ENCODE assay signal across 8 mouse cellular contexts in the genomic region with DNA sequence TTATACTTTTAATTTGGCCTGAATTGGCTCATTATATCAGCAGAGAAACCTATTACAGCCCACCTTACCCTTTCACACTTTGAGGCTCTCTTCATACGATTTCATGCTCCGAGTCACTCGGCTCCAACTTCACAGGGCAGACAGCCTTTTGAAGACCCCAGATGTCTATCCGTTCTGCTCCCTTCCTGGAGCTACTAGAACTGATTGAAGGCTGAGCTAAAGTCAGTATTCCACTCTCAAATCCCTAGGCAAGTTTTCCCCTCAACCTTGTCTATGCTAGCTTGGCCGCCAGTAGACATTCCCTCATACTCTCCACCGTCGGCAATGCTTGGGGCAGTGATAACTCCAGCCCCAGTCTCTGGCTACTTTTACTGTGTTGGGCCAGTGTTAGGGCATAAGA. TPM values are rescaled to one million over a fixed set of nuclear protein-coding genes. Genes with fewer than 3 reads are reported as not detected.
A peak's percentile ranks its signal among the peaks of the same experiment; 100 is the strongest.
DNase-seq lines count a peak whose midpoint lies in the region; ATAC-seq and TF ChIP-seq lines count a peak whose summit lies in the region.

No protein-coding gene starts in this region.

- H3K9ac ChIP-seq in heart, embryonic 14.5 days (ENCODE audit: low read length) = no peak overlapping the region; the same call in 1 of the 2 replicates
- H3K9ac ChIP-seq in midbrain, embryonic 13.5 days (replicated peaks) = no peak overlapping the region
- no peak overlapping the region for H3K9ac ChIP-seq in midbrain, postnatal 0 days (replicated peaks; ENCODE audit: low read length, poor library complexity, severe bottlenecking)
- H3K9ac ChIP-seq in intestine, embryonic 14.5 days (ENCODE audit: low read length) = no peak overlapping the region
- no peak overlapping the region for H3K9ac ChIP-seq in stomach, embryonic 15.5 days

- H3K4me1 ChIP-seq in heart, embryonic 14.5 days (ENCODE audit: control insufficient read depth in 2 of 2, insufficient read depth in 2 of 2, low read length in 2 of 2) = peaks cover 27 to 56% of the 10 kb centered on the region in 2 experiments
- H3K4me1 ChIP-seq in midbrain, embryonic 13.5 days (replicated peaks) = peaks cover 71% of the 10 kb centered on the region
- peaks cover 34% of the 10 kb centered on the region for H3K4me1 ChIP-seq in midbrain, postnatal 0 days (ENCODE audit: insufficient read depth, low read length)
- H3K4me1 ChIP-seq in intestine, embryonic 14.5 days (replicated peaks; ENCODE audit: control insufficient read depth, insufficient read depth, low read length) = peaks cover 52% of the 10 kb centered on the region
- H3K4me1 ChIP-seq in stomach, embryonic 15.5 days = peaks cover 53% of the 10 kb centered on the region

- H3K9me3 ChIP-seq in heart, embryonic 14.5 days (ENCODE audit: control insufficient read depth, low read length) = no peaks in the 10 kb centered on the region
- H3K9me3 ChIP-seq in midbrain, embryonic 13.5 days = no peaks in the 10 kb centered on the region
- no peaks in the 10 kb centered on the region for H3K9me3 ChIP-seq in midbrain, postnatal 0 days (ENCODE audit: low read length)
- no peaks in the 10 kb centered on the region for H3K9me3 ChIP-seq in intestine, embryonic 14.5 days (ENCODE audit: control insufficient read depth, low read length)
- no peaks in the 10 kb centered on the region for H3K9me3 ChIP-seq in stomach, embryonic 15.5 days

- H3K27me3 ChIP-seq in heart, embryonic 14.5 days (ENCODE audit: control insufficient read depth, insufficient read depth, low read length) = no peaks in the 10 kb centered on the region
- no peaks in the 10 kb centered on the region for H3K27me3 ChIP-seq in midbrain, embryonic 13.5 days
- H3K27me3 ChIP-seq in midbrain, postnatal 0 days (ENCODE audit: insufficient read depth, low read length) = no peaks in the 10 kb centered on the region
- H3K27me3 ChIP-seq in intestine, embryonic 14.5 days (replicated peaks; ENCODE audit: control insufficient read depth, insufficient read depth, low read length) = no peaks in the 10 kb centered on the region
- H3K27me3 ChIP-seq in stomach, embryonic 15.5 days (replicated peaks) = no peaks in the 10 kb centered on the region

- ATAC-seq in heart, embryonic 14.5 days (ENCODE audit: insufficient number of reproducible peaks, insufficient read depth, low FRiP score, low read depth) = no peak
- no peak for ATAC-seq in midbrain, embryonic 13.5 days
- ATAC-seq in midbrain, postnatal 0 days (ENCODE audit: low FRiP score) = no peak
- ATAC-seq in intestine, embryonic 14.5 days (replicated peaks; ENCODE audit: low FRiP score, low TSS enrichment, low read depth) = no peak
- ATAC-seq in stomach, embryonic 15.5 days (ENCODE audit: insufficient read depth, low FRiP score, low read depth) = no peak
- no peak for ATAC-seq in granulocyte monocyte progenitor cell, adult 5-6 weeks (replicated peaks; ENCODE audit: poor library complexity, severe bottlenecking)

- peak overlapping the region; percentile 33 to 44; a peak in 2 of 4 replicates for H3K27ac ChIP-seq in heart, embryonic 14.5 days (replicated peaks in 1 of 2; ENCODE audit: control insufficient read depth in 1 of 2, insufficient read depth in 1 of 2, low read depth in 2 of 2, low read length in 2 of 2)
- no peak overlapping the region; the same call in 1 of the 2 replicates for H3K27ac ChIP-seq in midbrain, embryonic 13.5 days
- no peak overlapping the region for H3K27ac ChIP-seq in midbrain, postnatal 0 days (ENCODE audit: low read depth, low read length)
- H3K27ac ChIP-seq in intestine, embryonic 14.5 days (ENCODE audit: low read depth) = peak overlapping the region; percentile 95
- H3K27ac ChIP-seq in stomach, embryonic 15.5 days = peak overlapping the region; percentile 96

- no peak for DNase-seq in heart, adult 8-10 months (ENCODE audit: low spot score)
- no peak for DNase-seq in midbrain, postnatal 0 days (ENCODE audit: low spot score)
- DNase-seq in intestine, embryonic 14.5 days (ENCODE audit: low spot score) = no peak
- no peak for DNase-seq in left cerebral cortex, adult 11 months (ENCODE audit: low spot score)

- H3K4me2 ChIP-seq in heart, embryonic 14.5 days (ENCODE audit: low read length) = peak overlapping the region; percentile 92
- peak overlapping the region; percentile 23 for H3K4me2 ChIP-seq in midbrain, embryonic 13.5 days (replicated peaks)
- no peak overlapping the region for H3K4me2 ChIP-seq in midbrain, postnatal 0 days (ENCODE audit: low read depth, low read length, poor library complexity, severe bottlenecking)
- H3K4me2 ChIP-seq in intestine, embryonic 14.5 days (ENCODE audit: low read length) = peak overlapping the region; percentile 31
- peak overlapping the region; percentile 87 for H3K4me2 ChIP-seq in stomach, embryonic 15.5 days

- no peak for TF ChIP-seq CTCF in midbrain, postnatal 0 days (IDR thresholded peaks at IDR 0.05)

- H3K4me3 ChIP-seq in heart, embryonic 14.5 days (ENCODE audit: control insufficient read depth in 1 of 2, insufficient read depth in 1 of 2, low read depth in 1 of 2, low read length in 2 of 2) = no peak overlapping the region
- no peak overlapping the region for H3K4me3 ChIP-seq in midbrain, embryonic 13.5 days (replicated peaks)
- no peak overlapping the region for H3K4me3 ChIP-seq in midbrain, postnatal 0 days (ENCODE audit: low read depth, low read length)
- no peak overlapping the region for H3K4me3 ChIP-seq in intestine, embryonic 14.5 days (ENCODE audit: low read depth, low read length)
- peak overlapping the region; percentile 13; the same call in 1 of the 2 replicates for H3K4me3 ChIP-seq in stomach, embryonic 15.5 days (replicated peaks)

- WGBS in heart, embryonic 14.5 days = 44% methylated on average over 7 of the region's 7 CpGs
- 52% methylated on average over 7 of the region's 7 CpGs for WGBS in midbrain, embryonic 13.5 days
- WGBS in midbrain, postnatal 0 days = 54% methylated on average over 7 of the region's 7 CpGs
- WGBS in intestine, embryonic 14.5 days = 50% methylated on average over 7 of the region's 7 CpGs
- WGBS in stomach, embryonic 15.5 days = 38% methylated on average over 7 of the region's 7 CpGs

- peaks cover 4% of the 10 kb centered on the region for H3K36me3 ChIP-seq in heart, embryonic 14.5 days (ENCODE audit: control insufficient read depth, insufficient read depth, low read length)
- no peaks in the 10 kb centered on the region for H3K36me3 ChIP-seq in midbrain, embryonic 13.5 days
- H3K36me3 ChIP-seq in midbrain, postnatal 0 days (ENCODE audit: insufficient read depth, low read length) = no peaks in the 10 kb centered on the region
- no peaks in the 10 kb centered on the region; the same call in 1 of the 2 replicates for H3K36me3 ChIP-seq in intestine, embryonic 14.5 days (ENCODE audit: control insufficient read depth, insufficient read depth, low read length)
- no peaks in the 10 kb centered on the region for H3K36me3 ChIP-seq in stomach, embryonic 15.5 days

RNA-seq across cellular contexts. Expression of gene Gpsm3, which starts 0.4 kb away (rescaled TPM):
- polyA plus RNA-seq in heart, embryonic 14.5 days (2014; fragmentation: Nextera tagmentation; extraction: Ambion mirVana) = 6.1 and 7.5 TPM in 2 replicates
- 1 to 10 TPM; 2.0 to 4.5 (median 3.1) TPM for total RNA-seq in heart, adult 8-10 months (2022)
- 2.8 and 3.4 TPM in 2 replicates for polyA plus RNA-seq in midbrain, embryonic 13.5 days (2015; fragmentation: Nextera tagmentation; extraction: Ambion mirVana)
- 1.2 and 4.4 TPM in 2 replicates for total RNA-seq in midbrain, postnatal 0 days (2014; rRNA removed)
- polyA plus RNA-seq in midbrain, postnatal 0 days (2015; fragmentation: Nextera tagmentation; extraction: Ambion mirVana) = 5.5 and 6.9 TPM in 2 replicates
- 10.3 and 12.6 TPM in 2 replicates for polyA plus RNA-seq in intestine, embryonic 14.5 days (2014; fragmentation: Nextera tagmentation; extraction: Ambion mirVana)
- 10.2 and 11.9 TPM in 2 replicates for polyA plus RNA-seq in stomach, embryonic 15.5 days (2015; fragmentation: Nextera tagmentation; extraction: Ambion mirVana)
- total RNA-seq in granulocyte monocyte progenitor cell, adult 5-6 weeks (2014; fragmentation: Nextera tagmentation) = 64.1 and 75.3 TPM in 2 replicates
- 11.5 and 23.4 TPM in 2 replicates for total RNA-seq in granulocyte monocyte progenitor cell, adult 5-6 weeks (2017)

RNA-seq across cellular contexts. Expression of gene Pbx2, which starts 1.9 kb away (rescaled TPM):
- polyA plus RNA-seq in heart, embryonic 14.5 days (2014; fragmentation: Nextera tagmentation; extraction: Ambion mirVana) = 5.4 and 7.9 TPM in 2 replicates
- 10 to 100 TPM; 16.0 to 20.6 (median 17.6) TPM for total RNA-seq in heart, adult 8-10 months (2022)
- 13.3 and 15.3 TPM in 2 replicates for polyA plus RNA-seq in midbrain, embryonic 13.5 days (2015; fragmentation: Nextera tagmentation; extraction: Ambion mirVana)
- 84.8 and 95.6 TPM in 2 replicates for total RNA-seq in midbrain, postnatal 0 days (2014; rRNA removed)
- polyA plus RNA-seq in midbrain, postnatal 0 days (2015; fragmentation: Nextera tagmentation; extraction: Ambion mirVana) = 9.5 and 9.6 TPM in 2 replicates
- polyA plus RNA-seq in intestine, embryonic 14.5 days (2014; fragmentation: Nextera tagmentation; extraction: Ambion mirVana) = 12.0 and 13.7 TPM in 2 replicates
- polyA plus RNA-seq in stomach, embryonic 15.5 days (2015; fragmentation: Nextera tagmentation; extraction: Ambion mirVana) = 8.5 and 9.2 TPM in 2 replicates
- 21.1 and 29.7 TPM in 2 replicates for total RNA-seq in granulocyte monocyte progenitor cell, adult 5-6 weeks (2014; fragmentation: Nextera tagmentation)
- 25.1 and 34.4 TPM in 2 replicates for total RNA-seq in granulocyte monocyte progenitor cell, adult 5-6 weeks (2017)

RNA-seq across cellular contexts. Expression of gene Ager, which starts 8.5 kb away (rescaled TPM):
- 1.2 and 1.8 TPM in 2 replicates for polyA plus RNA-seq in heart, embryonic 14.5 days (2014; fragmentation: Nextera tagmentation; extraction: Ambion mirVana)
- under 1 TPM in 2 of 4 experiments, not detected in 2; 0.14 to 0.16 TPM for total RNA-seq in heart, adult 8-10 months (2022)
- polyA plus RNA-seq in midbrain, embryonic 13.5 days (2015; fragmentation: Nextera tagmentation; extraction: Ambion mirVana) = 1.5 and 2.2 TPM in 2 replicates
- total RNA-seq in midbrain, postnatal 0 days (2014; rRNA removed) = 1.7 and 2.1 TPM in 2 replicates
- 1.6 and 2.0 TPM in 2 replicates for polyA plus RNA-seq in midbrain, postnatal 0 days (2015; fragmentation: Nextera tagmentation; extraction: Ambion mirVana)
- 2.3 and 2.9 TPM in 2 replicates for polyA plus RNA-seq in intestine, embryonic 14.5 days (2014; fragmentation: Nextera tagmentation; extraction: Ambion mirVana)
- 3.1 and 3.5 TPM in 2 replicates for polyA plus RNA-seq in stomach, embryonic 15.5 days (2015; fragmentation: Nextera tagmentation; extraction: Ambion mirVana)
- total RNA-seq in granulocyte monocyte progenitor cell, adult 5-6 weeks (2014; fragmentation: Nextera tagmentation) = 1.3 and 1.9 TPM in 2 replicates
- total RNA-seq in granulocyte monocyte progenitor cell, adult 5-6 weeks (2017) = 1.3 and 2.0 TPM in 2 replicates

RNA-seq across cellular contexts. Expression of gene Rnf5, which starts 14.3 kb away (rescaled TPM):
- polyA plus RNA-seq in heart, embryonic 14.5 days (2014; fragmentation: Nextera tagmentation; extraction: Ambion mirVana) = 87.0 and 90.9 TPM in 2 replicates
- 10 to 100 TPM; 37.4 to 42.5 (median 39.1) TPM for total RNA-seq in heart, adult 8-10 months (2022)
- polyA plus RNA-seq in midbrain, embryonic 13.5 days (2015; fragmentation: Nextera tagmentation; extraction: Ambion mirVana) = 324 and 337 TPM in 2 replicates
- 57.6 and 59.0 TPM in 2 replicates for total RNA-seq in midbrain, postnatal 0 days (2014; rRNA removed)
- 236 and 242 TPM in 2 replicates for polyA plus RNA-seq in midbrain, postnatal 0 days (2015; fragmentation: Nextera tagmentation; extraction: Ambion mirVana)
- polyA plus RNA-seq in intestine, embryonic 14.5 days (2014; fragmentation: Nextera tagmentation; extraction: Ambion mirVana) = 109 and 110 TPM in 2 replicates
- 130 and 142 TPM in 2 replicates for polyA plus RNA-seq in stomach, embryonic 15.5 days (2015; fragmentation: Nextera tagmentation; extraction: Ambion mirVana)
- 52.2 and 64.9 TPM in 2 replicates for total RNA-seq in granulocyte monocyte progenitor cell, adult 5-6 weeks (2014; fragmentation: Nextera tagmentation)
- total RNA-seq in granulocyte monocyte progenitor cell, adult 5-6 weeks (2017) = 13.8 and 15.2 TPM in 2 replicates

RNA-seq across cellular contexts. Expression of gene Agpat1, which starts 14.9 kb away (rescaled TPM):
- polyA plus RNA-seq in heart, embryonic 14.5 days (2014; fragmentation: Nextera tagmentation; extraction: Ambion mirVana) = 26.1 and 54.4 TPM in 2 replicates
- 10 to 100 TPM; 66.5 to 78.4 (median 73.4) TPM for total RNA-seq in heart, adult 8-10 months (2022)
- polyA plus RNA-seq in midbrain, embryonic 13.5 days (2015; fragmentation: Nextera tagmentation; extraction: Ambion mirVana) = 86.0 and 100 TPM in 2 replicates
- 265 and 383 TPM in 2 replicates for total RNA-seq in midbrain, postnatal 0 days (2014; rRNA removed)
- polyA plus RNA-seq in midbrain, postnatal 0 days (2015; fragmentation: Nextera tagmentation; extraction: Ambion mirVana) = 103 and 106 TPM in 2 replicates
- polyA plus RNA-seq in intestine, embryonic 14.5 days (2014; fragmentation: Nextera tagmentation; extraction: Ambion mirVana) = 59.7 and 62.3 TPM in 2 replicates
- polyA plus RNA-seq in stomach, embryonic 15.5 days (2015; fragmentation: Nextera tagmentation; extraction: Ambion mirVana) = 49.3 and 50.8 TPM in 2 replicates
- 36.6 and 50.1 TPM in 2 replicates for total RNA-seq in granulocyte monocyte progenitor cell, adult 5-6 weeks (2014; fragmentation: Nextera tagmentation)
- total RNA-seq in granulocyte monocyte progenitor cell, adult 5-6 weeks (2017) = 19.1 and 19.3 TPM in 2 replicates

Comparison
In these comparisons a context has a peak if more than half of its experiments do, and no peak if none do; other contexts are left out.
1. H3K27ac ChIP-seq: peak in heart, embryonic 14.5 days (2 of 2), intestine, embryonic 14.5 days (single experiment) and stomach, embryonic 15.5 days (single experiment); none in midbrain, embryonic 13.5 days (single experiment) and midbrain, postnatal 0 days (single experiment).